Mouse (Mus musculus) forebrain, embryonic 14.5 days (tissue): ENCODE results near the gene Cysrt1. TPM values are rescaled to one million over a fixed set of nuclear protein-coding genes. Genes with fewer than 3 reads are reported as not detected.
A peak's percentile ranks its signal among the peaks of the same experiment; 100 is the strongest.

ENCODE experiments used
- ATAC-seq: fragments of 200-750 bp; cut with Nextera tagmentation; 2 replicates; pipeline ENCODE4 v1.8.0; 2017; ENCODE audit warnings: mild to moderate bottlenecking, moderate library complexity
- DNase-seq: peaks from one replicate; pipeline ENCODE4 v3.0.0-alpha.2; 2015; ENCODE audit warnings: low spot score
- H3K27ac ChIP-seq: fragments of 300-500 bp; sonication (generic); 2 replicates; pipeline ENCODE4 v1.5.1; 2014; ENCODE audit warnings: low read depth, mild to moderate bottlenecking, control low read depth, low read length, moderate library complexity
- H3K27me3 ChIP-seq: fragments of 300-500 bp; sonication (generic); replicated peaks from 2 replicates; pipeline ENCODE4 v1.6.1; 2014; ENCODE audit warnings: low read length, control low read depth, mixed read lengths; ENCODE audit not compliant: control insufficient read depth, insufficient read depth
- H3K36me3 ChIP-seq: fragments of 300-500 bp; sonication (generic); 2 replicates; pipeline ENCODE4 v1.6.1; 2014; ENCODE audit warnings: low read length, control low read depth; ENCODE audit not compliant: control insufficient read depth, insufficient read depth
- H3K4me1 ChIP-seq: fragments of 300-500 bp; sonication (generic); 2 replicates; pipeline ENCODE4 v1.6.1; 2014; ENCODE audit warnings: antibody characterized with exemption, low read length, control low read depth; ENCODE audit not compliant: control insufficient read depth, insufficient read depth
- H3K4me2 ChIP-seq: fragments of 300-500 bp; sonication (generic); 2 replicates; pipeline ENCODE4 v1.6.1; 2014; ENCODE audit warnings: mild to moderate bottlenecking, control low read depth, low read length
- H3K4me3 ChIP-seq: fragments of 300-500 bp; sonication (generic); 2 replicates; pipeline ENCODE4 v1.5.1; 2014; ENCODE audit warnings: low read depth, low read length, control low read depth
- H3K9ac ChIP-seq: fragments of 300-500 bp; sonication (generic); 2 replicates; pipeline ENCODE4 v1.6.1; 2014; ENCODE audit warnings: mild to moderate bottlenecking, low read length, control low read depth, moderate library complexity
- H3K9me3 ChIP-seq: fragments of 300-500 bp; sonication (generic); replicated peaks from 2 replicates; pipeline ENCODE4 v1.6.1; 2016; ENCODE audit warnings: low read length, control low read depth, mixed read lengths; ENCODE audit not compliant: control insufficient read depth
- WGBS: fragments of 180-500 bp; shearing (Covaris S2); extraction: QIAGEN DNeasy Blood & Tissue Kit; methylation state at CpG from one replicate; pipeline ENCODE4 v1.1.7; 2014; 5-methylcytosine and 5-hydroxymethylcytosine counted together
- polyA plus RNA-seq: library from polyadenylated mRNA; unstranded; fragments of >200 nt; fragmentation: Nextera tagmentation; extraction: Ambion mirVana; gene quantifications from 2 replicates; pipeline ENCODE4 v1.2.1, GENCODE M21; 2014

Cysrt1 gene
- not detected in 2 replicates for polyA plus RNA-seq

GRCm38 (mm10) chr2:25242101-25242506, at the start of gene Cysrt1, which contains the start of gene Rnf208:
TSS of gene Cysrt1 (minus strand) at chr2:25242452.
TSS of gene Rnf208 (plus strand) at chr2:25242255.
- Histone ChIP-seq H3K4me1 (peaks cover 15% of the 10 kb centered on the region), H3K9me3 (no peaks in the 10 kb centered on the region), H3K9ac (peak within 1 kb of the TSS; percentile 83), H3K4me3 (peak within 1 kb of the TSS; percentile 66), H3K27ac (no peak within 1 kb of the TSS), H3K27me3 (no peaks in the 10 kb centered on the region), H3K4me2 (peak within 1 kb of the TSS; percentile 93), H3K36me3 (peaks cover 25% of the 10 kb centered on the region)
- DNase-seq (peak; percentile 55), ATAC-seq (peak; percentile 57)
- WGBS = under 1% methylated on average over 13 of the region's 59 CpGs

- Histone ChIP-seq H3K9ac (peak overlapping the region; percentile 41; the same call in 1 of the 2 replicates), H3K4me2 (peak overlapping the region; percentile 42), H3K4me1 (no peaks in the 10 kb centered on the region), H3K9me3 (no peaks in the 10 kb centered on the region), H3K36me3 (peaks cover under 1% of the 10 kb centered on the region; the same call in 1 of the 2 replicates), H3K27ac (no peak overlapping the region), H3K27me3 (peaks cover 55% of the 10 kb centered on the region), H3K4me3 (peak overlapping the region; percentile 20)
- no peak for DNase-seq
- WGBS = 4% methylated on average over 32 of the region's 32 CpGs
- no peak for ATAC-seq
Measured at GRCm38 (mm10) chr2:25291184-25292053, 49.2 kb upstream of the Cysrt1 start.

GRCm38 (mm10) chr2:25290816-25291130, 48.5 kb upstream of the Cysrt1 start:
- Histone ChIP-seq H3K4me2 (peak overlapping the region; percentile 42), H3K36me3 (peaks cover 7% of the 10 kb centered on the region), H3K9me3 (no peaks in the 10 kb centered on the region), H3K27ac (no peak overlapping the region), H3K27me3 (peaks cover 55% of the 10 kb centered on the region), H3K9ac (no peak overlapping the region), H3K4me1 (no peaks in the 10 kb centered on the region), H3K4me3 (peak overlapping the region; percentile 20)
- ATAC-seq (no peak; the same call in 1 of the 2 replicates), DNase-seq (peak; percentile 32)
- 0% methylated on average over 18 of the region's 18 CpGs for WGBS

- no peak overlapping the region for H3K27ac ChIP-seq
- H3K4me1 ChIP-seq = no peaks in the 10 kb centered on the region
- 0 out of 2 replicates have a peak overlapping the region, but pooled peaks have one; percentile 35 for H3K9ac ChIP-seq
- H3K4me3 ChIP-seq = peak overlapping the region; percentile 20
- ATAC-seq = no peak; the same call in 1 of the 2 replicates
- peaks cover 55% of the 10 kb centered on the region for H3K27me3 ChIP-seq
- peak overlapping the region; percentile 42 for H3K4me2 ChIP-seq
- peaks cover 12% of the 10 kb centered on the region for H3K36me3 ChIP-seq
- DNase-seq = peak; percentile 46
- WGBS = 2% methylated on average over 54 of the region's 54 CpGs
- H3K9me3 ChIP-seq = no peaks in the 10 kb centered on the region
Measured at GRCm38 (mm10) chr2:25290101-25290815, 48.0 kb upstream of the Cysrt1 start.

GRCm38 (mm10) chr2:25289651-25290050, 47.4 kb upstream of the Cysrt1 start, which contains the start of gene Lrrc26:
TSS of gene Lrrc26 (plus strand) at chr2:25289915.
- ATAC-seq = no peak
- 5% methylated on average over 11 of the region's 11 CpGs for WGBS

GRCm38 (mm10) chr2:25288734-25289345, 46.6 kb upstream of the Cysrt1 start:
- WGBS = 84% methylated on average over 7 of the region's 7 CpGs
- DNase-seq = no peak

More at GRCm38 (mm10) chr2:25289651-25290050, 47.4 kb upstream of the Cysrt1 start, which contains the start of gene Lrrc26:
- DNase-seq = peak; percentile 38
- H3K27ac ChIP-seq = no peak within 1 kb of the TSS
- H3K4me3 ChIP-seq = peak within 1 kb of the TSS; percentile 20
- peak within 1 kb of the TSS; percentile 42 for H3K4me2 ChIP-seq
- no peaks in the 10 kb centered on the region for H3K9me3 ChIP-seq
- H3K4me1 ChIP-seq = no peaks in the 10 kb centered on the region
- H3K36me3 ChIP-seq = peaks cover 18% of the 10 kb centered on the region
- peaks cover 55% of the 10 kb centered on the region for H3K27me3 ChIP-seq
- 0 out of 2 replicates have a peak within 1 kb of the TSS, but pooled peaks have one; percentile 35 for H3K9ac ChIP-seq

GRCm38 (mm10) chr2:25287927-25288649, 45.8 kb upstream of the Cysrt1 start, which contains the start of gene Tmem210:
TSS of gene Tmem210 (plus strand) at chr2:25288145.
- Histone ChIP-seq H3K27ac (no peak within 1 kb of the TSS), H3K4me3 (no peak within 1 kb of the TSS), H3K4me2 (no peak within 1 kb of the TSS), H3K27me3 (peaks cover 53% of the 10 kb centered on the region), H3K4me1 (no peaks in the 10 kb centered on the region), H3K9ac (no peak within 1 kb of the TSS), H3K36me3 (peaks cover 34% of the 10 kb centered on the region), H3K9me3 (no peaks in the 10 kb centered on the region)
- WGBS = 90% methylated on average over 6 of the region's 6 CpGs
- DNase-seq = no peak
- no peak for ATAC-seq

More at GRCm38 (mm10) chr2:25288734-25289345, 46.6 kb upstream of the Cysrt1 start:
- no peaks in the 10 kb centered on the region for H3K9me3 ChIP-seq
- ATAC-seq = no peak
- peaks cover 26% of the 10 kb centered on the region for H3K36me3 ChIP-seq
- H3K9ac ChIP-seq = no peak overlapping the region
- H3K4me3 ChIP-seq = no peak overlapping the region
- H3K4me2 ChIP-seq = no peak overlapping the region
- H3K27ac ChIP-seq = no peak overlapping the region
- H3K4me1 ChIP-seq = no peaks in the 10 kb centered on the region
- peaks cover 55% of the 10 kb centered on the region for H3K27me3 ChIP-seq
